Mouse (Mus musculus) heart, postnatal 36 days (tissue): ENCODE results near the gene Cdkl2. TPM values are rescaled to one million over a fixed set of nuclear protein-coding genes. Genes with fewer than 3 reads are reported as not detected.

Experiments used
- DNase-seq, 2 experiments: peaks; one replicate each; pipeline ENCODE4 v3.0.0; 2021 to 2022
- intact Hi-C: fragments of 180-260 bp; cut with DNase I; formaldehyde crosslinking; loops from one replicate; pipeline ENCODE4 v1.15.1; 2025
- total RNA-seq, 2 experiments: library from RNA; stranded (reverse); gene quantifications; 2 replicates each; pipeline ENCODE4 v1.2.3; 2021

Cdkl2 gene
- total RNA-seq, 2 experiments from 2014 or later: 3.6 to 3.7 TPM

GRCm38 (mm10) chr5:92003011-92003410, 40.7 kb downstream of the Cdkl2 start:
- intact Hi-C loops: loop anchor here (5.0 kb wide), 1 partner anchor 536 kb away; no protein-coding TSS in a partner anchor
- DNase-seq: peak; percentile 3 to 7

GRCm38 (mm10) chr5:92000770-92001169, 42.9 kb downstream of the Cdkl2 start:
- intact Hi-C loops: loop anchor here (5.0 kb wide), 1 partner anchor 533 kb away; no protein-coding TSS in a partner anchor
- no peak for DNase-seq

GRCm38 (mm10) chr5:91994546-91994945, 49.1 kb downstream of the Cdkl2 start:
- peak; percentile 3 to 4 for DNase-seq

GRCm38 (mm10) chr5:91993061-91993460, 50.6 kb downstream of the Cdkl2 start:
- no peak for DNase-seq
- intact Hi-C loops: no loop called here

More at GRCm38 (mm10) chr5:91994546-91994945, 49.1 kb downstream of the Cdkl2 start:
- intact Hi-C loops: no loop called here

- DNase-seq: no peak
- intact Hi-C loops: no loop called here
Observed at GRCm38 (mm10) chr5:91991191-91991937, 52.3 kb downstream of the Cdkl2 start.

- DNase-seq: no peak
- intact Hi-C loops: no loop called here
Observed at GRCm38 (mm10) chr5:91989261-91989660, 54.4 kb downstream of the Cdkl2 start.

DNA sequence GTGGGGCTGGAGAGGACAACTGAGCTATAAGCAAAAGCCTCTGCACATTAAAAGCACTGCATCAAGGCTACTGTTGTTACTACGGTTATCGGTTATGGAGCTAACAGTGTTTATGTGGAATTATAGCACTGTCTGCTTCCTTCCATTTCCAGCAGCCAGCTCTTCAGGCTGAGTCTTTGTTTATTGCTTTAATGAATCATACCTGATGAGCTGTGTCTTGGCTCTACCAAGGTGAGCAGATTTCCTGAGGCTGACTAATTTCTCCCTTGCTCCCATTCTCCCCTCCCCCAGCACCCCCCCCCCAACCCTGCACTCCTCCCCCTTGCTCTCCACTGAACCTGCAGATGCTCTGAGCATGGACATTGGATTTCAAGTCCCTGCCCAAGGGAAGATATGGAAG, 55.9 kb downstream of the Cdkl2 start:
- intact Hi-C loops: no loop called here
- DNase-seq: no peak

DNA sequence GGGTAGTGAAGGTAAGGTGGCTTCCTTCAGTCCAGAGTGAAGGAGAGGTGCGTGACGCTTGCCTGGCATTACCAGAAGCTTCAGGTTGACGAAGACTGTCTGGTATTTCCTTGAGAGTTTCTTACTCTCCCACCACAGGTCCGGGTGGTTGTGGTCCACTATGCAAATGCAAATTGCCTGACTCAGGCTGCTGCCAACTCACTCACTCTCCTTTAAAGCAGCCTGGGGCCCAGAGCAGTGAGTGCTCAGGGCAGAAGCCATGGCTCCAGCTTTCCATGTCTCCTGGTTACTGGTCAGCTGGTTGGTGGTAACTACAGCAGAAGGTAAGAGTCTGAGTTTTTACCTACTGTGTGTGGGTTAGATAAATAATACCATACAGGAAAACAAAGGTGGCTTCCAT, 56.4 kb downstream of the Cdkl2 start, which contains the start of gene Odaph:
Gene Odaph, plus strand, starts transcription at position 240 of the 400 bp plus-strand sequence.
- DNase-seq: no peak
- intact Hi-C loops: no loop called here

DNA sequence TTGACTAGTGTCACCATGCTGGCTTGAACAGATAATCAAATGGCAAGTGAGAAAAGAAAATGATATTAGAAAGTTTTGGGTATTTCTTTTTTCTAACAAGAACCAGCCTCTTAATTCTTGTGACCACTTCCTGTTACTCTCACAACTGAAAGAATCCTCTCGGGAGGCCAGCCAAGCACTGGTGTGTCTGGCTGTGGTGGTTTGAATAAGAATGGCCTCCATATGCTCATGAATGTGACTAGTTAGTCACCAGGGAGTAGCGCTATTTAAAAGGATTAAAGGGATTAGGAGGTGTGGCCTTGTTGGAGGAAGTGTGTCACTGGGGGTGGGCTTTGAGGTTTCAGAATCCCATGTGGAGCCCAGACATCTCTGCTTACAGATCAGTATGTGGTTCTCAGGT, 58.0 kb downstream of the Cdkl2 start:
- no peak for DNase-seq
- intact Hi-C loops: no loop called here

DNA sequence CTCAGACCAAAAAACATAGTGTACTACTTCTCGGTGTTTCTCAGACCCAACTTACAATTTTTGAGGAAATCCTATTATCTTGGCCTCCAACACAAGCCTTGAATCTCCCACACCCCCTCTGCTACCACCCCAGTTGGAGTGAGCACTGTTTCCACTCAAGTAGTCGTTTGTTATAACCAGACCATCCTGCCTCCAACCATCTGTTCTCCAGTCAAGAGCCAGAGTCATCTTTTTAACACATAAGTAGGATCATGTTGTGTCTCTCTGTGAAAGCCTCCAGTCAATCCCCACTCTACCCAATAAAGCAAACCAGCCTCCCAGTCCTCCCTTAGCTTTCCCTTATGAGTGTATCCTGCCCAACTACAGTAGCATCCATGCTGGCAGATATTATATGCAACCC, 60.2 kb downstream of the Cdkl2 start:
- DNase-seq: no peak
- intact Hi-C loops: no loop called here

- intact Hi-C loops: no loop called here
Observed at GRCm38 (mm10) chr5:91981176-91981840, 62.4 kb downstream of the Cdkl2 start.

DNA sequence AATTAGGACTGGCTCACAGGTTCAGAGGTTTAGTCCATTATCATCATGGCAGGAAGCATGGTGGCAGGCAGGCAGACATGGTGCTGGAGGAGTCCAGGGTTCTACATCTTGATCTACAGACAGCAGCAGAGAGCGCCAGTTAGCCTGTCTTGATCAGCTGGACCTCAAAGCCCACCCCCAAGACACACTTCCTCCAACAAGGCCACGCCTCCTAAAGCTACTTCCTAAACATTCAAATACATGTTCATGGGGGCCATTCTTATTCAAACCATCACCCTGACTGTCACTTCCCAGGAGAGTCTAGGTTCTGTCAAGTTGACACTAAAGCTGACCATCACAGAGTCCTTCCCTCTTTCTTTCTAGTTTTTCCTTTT, 66.3 kb downstream of the Cdkl2 start:
- intact Hi-C loops: no loop called here
- no peak for DNase-seq

More at GRCm38 (mm10) chr5:91981176-91981840, 62.4 kb downstream of the Cdkl2 start:
- DNase-seq: no peak

- intact Hi-C loops: no loop called here
- no peak for DNase-seq
Observed at GRCm38 (mm10) chr5:91976566-91977396, 66.9 kb downstream of the Cdkl2 start.

DNA sequence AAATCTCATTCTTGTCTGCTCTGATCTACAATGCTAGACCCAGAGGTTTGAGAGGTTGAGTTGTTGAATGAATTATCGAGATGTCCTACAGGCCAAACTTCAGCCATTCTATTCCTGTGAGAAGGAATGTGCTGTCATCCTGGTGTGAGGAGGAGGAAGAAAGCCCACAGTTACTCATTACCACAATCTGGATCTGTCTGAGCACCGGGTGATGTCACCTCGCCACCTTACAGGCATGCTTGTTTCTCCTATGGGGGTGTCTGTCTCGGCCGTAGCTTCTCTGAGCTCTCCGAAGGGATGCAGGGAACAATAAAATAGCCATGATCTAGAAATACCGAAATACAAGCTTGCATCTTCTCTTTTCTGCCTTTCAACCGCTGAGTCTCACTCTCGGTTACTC, 67.9 kb downstream of the Cdkl2 start:
- DNase-seq: no peak
- intact Hi-C loops: no loop called here

DNA sequence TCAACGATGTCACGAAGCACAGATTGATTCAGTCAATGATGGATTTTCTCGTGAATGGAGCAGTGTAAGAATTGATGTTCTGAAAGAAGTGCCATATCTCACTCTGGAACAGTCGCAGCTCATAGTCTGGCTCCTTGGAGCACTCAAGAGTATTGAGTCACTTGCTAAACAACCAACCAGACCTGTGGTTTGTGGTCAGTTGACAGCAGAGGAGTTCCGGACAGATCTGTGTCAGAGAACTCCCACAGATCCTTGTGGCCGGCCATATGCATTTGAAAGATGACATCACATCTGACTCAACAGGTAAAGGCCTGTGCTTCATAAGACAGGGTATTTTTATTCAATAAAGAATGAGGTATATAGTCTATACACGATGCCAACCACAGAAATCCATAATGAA, 69.7 kb downstream of the Cdkl2 start:
- DNase-seq: no peak
- intact Hi-C loops: no loop called here

DNA sequence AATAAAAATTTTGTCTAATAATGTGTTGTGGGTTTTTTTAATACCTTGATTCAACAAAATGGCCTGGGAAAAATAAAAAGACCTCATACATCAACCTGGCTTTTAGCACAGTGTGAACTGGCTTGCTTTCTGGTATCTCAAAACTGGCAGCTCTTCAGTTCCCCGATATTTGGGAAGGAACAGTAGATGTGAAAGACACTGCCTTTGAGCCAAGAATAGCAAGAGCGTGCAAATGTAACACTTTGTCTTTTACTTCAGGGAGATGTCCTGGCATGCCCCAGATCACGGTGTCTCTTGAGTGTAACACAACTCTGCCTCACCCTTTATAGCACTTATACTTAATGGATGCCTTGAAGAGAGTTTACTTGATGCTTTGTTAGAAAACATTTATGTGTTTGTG, 71.6 kb downstream of the Cdkl2 start:
- intact Hi-C loops: no loop called here
- DNase-seq: no peak

GRCm38 (mm10) chr5:91962639-91963440, 80.8 kb downstream of the Cdkl2 start, which contains the start of gene Rchy1:
Gene Rchy1 (minus strand): TSS chr5:91963068.
- intact Hi-C loops: loop anchor here (2.0 to 10.0 kb wide), 5 partner anchors 79 to 1302 kb away; partner anchors contain the start of genes Ccng2, Cdkl2, G3bp2 and Uso1
- DNase-seq: peak; percentile 94 to 95

- no peak for DNase-seq
- intact Hi-C loops: loop anchor here (2.0 to 10.0 kb wide), 5 partner anchors 80 to 1303 kb away; partner anchors contain the start of genes Ccng2, Cdkl2, G3bp2 and Uso1
Observed at GRCm38 (mm10) chr5:91962259-91962638, 81.4 kb downstream of the Cdkl2 start.

GRCm38 (mm10) chr5:91961370-91961769, 82.3 kb downstream of the Cdkl2 start:
- intact Hi-C loops: loop anchor here (5.0 to 10.0 kb wide), 4 partner anchors 81 to 1303 kb away; partner anchors contain the start of genes Ccng2, Cdkl2, G3bp2 and Uso1
- no peak for DNase-seq
